Mouse (Mus musculus) ES-E14 (cell line): ENCODE results near the gene Plbd2.

Source experiments
- CHD2 ChIP-seq: IDR thresholded peaks from 2 replicates; pipeline ENCODE4 v1.6.1; 2014; ENCODE audit warnings: mild to moderate bottlenecking, low read depth, low read length, inconsistent platforms
- MAFK ChIP-seq: IDR thresholded peaks from 2 replicates; pipeline ENCODE4 v1.6.1; 2014; ENCODE audit warnings: mild to moderate bottlenecking, low read depth, low read length, inconsistent platforms; ENCODE audit not compliant: insufficient read depth
- ZC3H11A ChIP-seq: IDR thresholded peaks from 2 replicates; pipeline ENCODE4 v1.6.1; 2012; ENCODE audit warnings: low read depth, mild to moderate bottlenecking, inconsistent platforms, low read length, borderline replicate concordance

DNA sequence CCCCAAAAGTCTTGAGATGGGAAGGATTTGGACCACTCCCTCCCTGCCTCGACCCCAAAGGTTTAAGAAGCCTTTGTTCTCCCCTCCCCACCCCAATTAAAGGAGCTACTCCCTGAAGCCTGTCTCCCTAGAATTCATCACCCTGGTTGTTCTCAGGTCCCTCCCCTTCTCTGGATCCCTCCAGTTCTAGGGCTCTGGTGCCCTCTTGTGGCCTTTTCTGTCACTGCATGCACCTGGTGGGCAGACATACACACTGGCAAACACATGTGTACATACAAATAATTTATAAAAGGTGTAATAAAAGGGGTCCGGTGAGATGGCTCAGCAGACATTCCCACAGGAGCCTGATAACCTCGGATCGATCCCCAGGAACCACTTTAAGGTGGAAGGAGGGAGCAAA lies 39.1 kb downstream of the Plbd2 start:
- TF ChIP-seq ZC3H11A, result peak; percentile 45; the same call in 1 of the 2 replicates
- no peak for TF ChIP-seq MAFK
- TF ChIP-seq CHD2, result no peak
